Mouse (Mus musculus): ENCODE results near the gene Ankrd11. TPM values are rescaled to one million over a fixed set of nuclear protein-coding genes. Genes with fewer than 3 reads are reported as not detected.
A peak's percentile ranks its signal among the peaks of the same experiment; 100 is the strongest.
"Not testable (repeated sequence)": the region's sequence is repeated elsewhere in the genome, so short reads cannot be mapped to it uniquely, and the experiment has no call there.

Ankrd11 gene
- polyA plus RNA-seq, 1 experiment: 56.4 TPM

- Histone ChIP-seq H3K79me2 (ENCODE audit: control insufficient read depth, insufficient read depth) (peaks cover 10% of the 10 kb centered on the region), H3ac (ENCODE audit: control insufficient read depth, insufficient read length) (no peak overlapping the region), H3K27me3 (ENCODE audit: control insufficient read depth, insufficient read depth, insufficient read length) (no peaks in the 10 kb centered on the region), H3K36me3 (ENCODE audit: control insufficient read depth, insufficient read depth) (no peaks in the 10 kb centered on the region), H3K4me3 (no peak overlapping the region), H3K4me2 (ENCODE audit: low read depth) (no peak overlapping the region)
- TF ChIP-seq MAX (IDR thresholded peaks at IDR 0.05; ENCODE audit: low read depth) (no peak), E2F4 (IDR thresholded peaks at IDR 0.05; ENCODE audit: insufficient read depth) (no peak), TCF12 (IDR thresholded peaks at IDR 0.05; ENCODE audit: insufficient read depth, poor library complexity, severe bottlenecking) (no peak), USF1 (IDR thresholded peaks at IDR 0.05; ENCODE audit: low read depth) (no peak), SRF (IDR thresholded peaks at IDR 0.05; ENCODE audit: control insufficient read depth, insufficient read length, low read depth) (no peak), POLR2AphosphoS2 (IDR thresholded peaks at IDR 0.05; ENCODE audit: insufficient read length, low read depth) (no peak), REST (IDR thresholded peaks at IDR 0.05; ENCODE audit: insufficient read depth, insufficient read length) (no peak)
Observed at GRCm38 (mm10) chr8:123046706-123047105, 4.6 kb upstream of the Ankrd11 start.

- not testable (repeated sequence) for H3ac ChIP-seq (ENCODE audit: control insufficient read depth, insufficient read length); H3K27me3 ChIP-seq (ENCODE audit: control insufficient read depth, insufficient read depth, insufficient read length); H3K36me3 ChIP-seq (ENCODE audit: control insufficient read depth, insufficient read depth); H3K4me3 ChIP-seq; H3K4me2 ChIP-seq (ENCODE audit: low read depth)
- peak; percentile 45 for TF ChIP-seq POLR2AphosphoS2 (IDR thresholded peaks at IDR 0.05; ENCODE audit: insufficient read length, low read depth)
- H3K79me2 ChIP-seq (ENCODE audit: control insufficient read depth, insufficient read depth): peaks cover 22% of the 10 kb centered on the region
Observed at GRCm38 (mm10) chr8:123044743-123045425, 2.8 kb upstream of the Ankrd11 start.

- Histone ChIP-seq H3K4me2 (ENCODE audit: low read depth) (peak overlapping the region; percentile 72), H3K27me3 (ENCODE audit: control insufficient read depth, insufficient read depth, insufficient read length) (no peaks in the 10 kb centered on the region), H3K36me3 (ENCODE audit: control insufficient read depth, insufficient read depth) (no peaks in the 10 kb centered on the region), H3ac (ENCODE audit: control insufficient read depth, insufficient read length) (no peak overlapping the region), H3K4me3 (no peak overlapping the region), H3K79me2 (ENCODE audit: control insufficient read depth, insufficient read depth) (peaks cover 31% of the 10 kb centered on the region)
- TF ChIP-seq MYOG (IDR thresholded peaks at IDR 0.05; ENCODE audit: control insufficient read depth in 1 of 3, insufficient read depth in 1 of 3, insufficient read length in 2 of 3, low read depth in 2 of 3) (no peak), POLR2A (IDR thresholded peaks at IDR 0.05; ENCODE audit: insufficient read length, low read depth) (no peak), MYOD1 (IDR thresholded peaks at IDR 0.05; ENCODE audit: control insufficient read depth in 1 of 3, insufficient read length in 2 of 3, low read depth in 2 of 3) (no peak), USF1 (IDR thresholded peaks at IDR 0.05; ENCODE audit: low read depth) (no peak), E2F4 (IDR thresholded peaks at IDR 0.05; ENCODE audit: insufficient read depth) (no peak), SRF (IDR thresholded peaks at IDR 0.05; ENCODE audit: control insufficient read depth, insufficient read length, low read depth) (no peak), CEBPB (IDR thresholded peaks at IDR 0.05; ENCODE audit: insufficient read depth, poor library complexity, severe bottlenecking) (no peak), MAX (IDR thresholded peaks at IDR 0.05; ENCODE audit: low read depth) (no peak), REST (IDR thresholded peaks at IDR 0.05; ENCODE audit: insufficient read depth, insufficient read length) (no peak), TCF3 (IDR thresholded peaks at IDR 0.05; ENCODE audit: insufficient read length, low read depth) (no peak), POLR2AphosphoS2 (IDR thresholded peaks at IDR 0.05; ENCODE audit: insufficient read length, low read depth) (no peak), TCF12 (IDR thresholded peaks at IDR 0.05; ENCODE audit: insufficient read depth, poor library complexity, severe bottlenecking) (no peak)
Observed at GRCm38 (mm10) chr8:123043941-123044340, 1.9 kb upstream of the Ankrd11 start.

GRCm38 (mm10) chr8:123042974-123043625, 1.0 kb upstream of the Ankrd11 start:
- Histone ChIP-seq H3K4me2 (ENCODE audit: low read depth) (peak overlapping the region; percentile 72), H3K36me3 (ENCODE audit: control insufficient read depth, insufficient read depth) (no peaks in the 10 kb centered on the region), H3ac (ENCODE audit: control insufficient read depth, insufficient read length) (peak overlapping the region; percentile 95), H3K4me3 (peak overlapping the region; percentile 56), H3K27me3 (ENCODE audit: control insufficient read depth, insufficient read depth, insufficient read length) (no peaks in the 10 kb centered on the region), H3K79me2 (ENCODE audit: control insufficient read depth, insufficient read depth) (peaks cover 40% of the 10 kb centered on the region)
- TF ChIP-seq MAX (IDR thresholded peaks at IDR 0.05; ENCODE audit: low read depth) (no peak), E2F4 (IDR thresholded peaks at IDR 0.05; ENCODE audit: insufficient read depth) (no peak)

- Histone ChIP-seq H3K4me2 (ENCODE audit: low read depth) (no peak overlapping the region), H3K79me2 (ENCODE audit: control insufficient read depth, insufficient read depth) (peaks cover 53% of the 10 kb centered on the region), H3K4me3 (peak overlapping the region; percentile 56), H3ac (ENCODE audit: control insufficient read depth, insufficient read length) (peak overlapping the region; percentile 95), H3K27me3 (ENCODE audit: control insufficient read depth, insufficient read depth, insufficient read length) (no peaks in the 10 kb centered on the region), H3K36me3 (ENCODE audit: control insufficient read depth, insufficient read depth) (no peaks in the 10 kb centered on the region)
- TF ChIP-seq E2F4 (IDR thresholded peaks at IDR 0.05; ENCODE audit: insufficient read depth) (no peak), POLR2A (IDR thresholded peaks at IDR 0.05; ENCODE audit: insufficient read length, low read depth) (no peak), MAX (IDR thresholded peaks at IDR 0.05; ENCODE audit: low read depth) (no peak), CEBPB (IDR thresholded peaks at IDR 0.05; ENCODE audit: insufficient read depth, poor library complexity, severe bottlenecking) (no peak)
Observed at GRCm38 (mm10) chr8:123041774-123042105, 337 bp downstream of the Ankrd11 start.

All from myocyte (in vitro differentiated cells).